Mouse (Mus musculus) right cerebral cortex, postnatal 25 days (tissue): ENCODE data around the gene Tdg.

ENCODE experiments used
- DNase-seq: peaks from one replicate; pipeline ENCODE4 v3.0.0; 2022

Tdg gene

GRCm38 (mm10) chr10:82665951-82666350, 36.3 kb downstream of the Tdg start:
- DNase-seq = no peak

DNA sequence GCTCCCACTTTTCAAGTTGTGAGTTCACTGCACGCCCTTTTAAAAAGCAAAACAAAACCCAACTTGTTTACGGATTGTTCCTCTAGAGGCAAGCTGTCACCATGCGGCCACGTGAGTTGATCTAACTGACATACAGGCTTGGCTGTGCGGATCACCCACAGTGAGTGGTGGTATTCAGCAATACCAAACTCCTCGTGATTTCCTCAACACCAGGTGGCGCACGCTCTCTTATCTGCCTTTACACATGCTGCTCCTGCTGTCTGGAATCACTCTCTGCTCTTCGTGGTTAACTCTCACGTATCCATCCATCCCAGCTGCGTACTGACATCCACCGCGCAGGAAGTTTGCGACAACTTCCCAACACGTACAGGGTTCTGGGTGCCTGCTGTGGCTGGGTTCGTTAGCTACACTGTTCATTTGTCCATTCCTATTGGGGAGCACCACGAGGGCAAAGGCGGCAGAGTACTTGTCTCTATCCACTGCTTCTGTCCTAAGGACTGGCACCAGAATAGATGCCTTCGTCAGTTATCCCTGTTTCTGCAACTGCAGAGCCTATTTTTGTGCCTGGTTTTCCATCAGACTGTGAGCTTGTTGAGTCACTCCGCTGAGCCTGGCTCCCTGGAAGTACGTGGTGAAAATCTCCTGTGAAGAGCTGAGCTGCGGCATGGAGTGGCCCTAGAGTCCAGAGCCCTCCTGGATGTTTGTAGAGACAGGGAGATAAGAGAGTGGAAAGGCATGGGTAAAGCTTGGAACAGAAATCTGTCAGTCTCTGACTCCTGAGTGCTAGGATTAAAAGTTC, 37.0 kb downstream of the Tdg start:
- DNase-seq = peak; percentile 81

DNA sequence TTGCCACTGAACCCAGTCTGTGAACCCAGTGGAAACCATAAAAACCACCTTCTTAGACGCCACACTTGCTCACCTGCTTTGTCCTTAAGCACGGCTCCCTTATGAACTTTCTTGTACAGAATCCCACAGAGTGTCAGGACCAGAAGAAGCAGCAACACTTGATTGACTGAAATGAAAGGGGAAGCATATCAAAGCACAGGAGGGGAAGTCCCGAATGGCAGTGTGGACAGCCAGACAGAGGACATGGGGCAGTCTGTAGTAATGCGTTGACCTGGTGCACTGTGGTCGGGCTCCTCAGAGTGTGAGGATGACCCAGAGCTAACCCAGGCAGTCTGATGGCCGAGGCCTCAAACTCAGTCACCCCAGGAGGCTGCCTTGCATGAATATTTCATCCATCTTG, 40.6 kb downstream of the Tdg start:
- no peak for DNase-seq

- peak; percentile 72 for DNase-seq
These were observed 47.3 kb downstream of the Tdg start for GRCm38 (mm10) chr10:82676949-82677348.

GRCm38 (mm10) chr10:82680769-82681168, 51.1 kb downstream of the Tdg start:
- DNase-seq = peak; percentile 68

DNA sequence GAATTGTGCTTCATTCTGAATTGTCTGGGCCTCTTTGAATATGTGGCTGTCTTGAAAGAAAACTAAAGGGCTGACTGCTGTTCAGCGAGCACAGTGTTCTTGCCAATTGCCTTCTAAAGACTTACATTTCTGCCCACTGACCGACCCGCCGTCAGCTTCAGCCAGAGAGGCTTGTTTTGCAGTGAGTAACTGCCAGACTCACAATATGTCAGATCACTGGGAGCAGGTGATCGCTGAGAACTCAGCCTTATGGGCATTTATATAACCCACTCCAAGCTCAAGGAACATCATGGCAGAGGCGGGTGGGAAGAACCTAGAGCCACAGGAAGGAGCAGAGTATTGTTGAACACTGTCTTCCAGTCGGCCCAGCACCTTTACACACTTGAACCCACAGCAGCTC, 52.0 kb downstream of the Tdg start:
- DNase-seq = peak; percentile 43

DNA sequence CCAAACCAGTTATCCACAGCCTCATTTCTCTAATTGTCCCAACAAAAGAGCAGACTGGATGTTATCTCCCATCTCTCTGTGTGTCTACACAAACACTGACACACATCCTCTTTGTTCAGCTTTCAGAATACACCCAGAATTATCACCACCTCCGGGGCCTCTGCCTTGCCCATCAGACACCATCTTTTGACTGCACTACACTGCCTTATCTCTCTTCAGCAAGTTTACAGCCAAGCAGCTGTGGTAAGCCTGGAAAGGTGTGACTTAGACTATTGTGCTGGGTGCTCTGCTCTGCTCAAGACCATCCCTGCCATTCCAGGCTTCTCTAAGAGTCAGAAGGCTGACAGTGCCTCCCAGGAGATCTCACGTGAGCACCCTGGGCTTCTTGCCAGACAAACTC, 55.8 kb downstream of the Tdg start:
- DNase-seq = no peak

GRCm38 (mm10) chr10:82689681-82690211, 60.1 kb downstream of the Tdg start:
- DNase-seq = peak; percentile 36

GRCm38 (mm10) chr10:82690494-82690893, 60.9 kb downstream of the Tdg start, which contains the start of gene Glt8d2:
Gene Glt8d2, minus strand, starts transcription at chr10:82690650.
- DNase-seq = peak; percentile 67

DNA sequence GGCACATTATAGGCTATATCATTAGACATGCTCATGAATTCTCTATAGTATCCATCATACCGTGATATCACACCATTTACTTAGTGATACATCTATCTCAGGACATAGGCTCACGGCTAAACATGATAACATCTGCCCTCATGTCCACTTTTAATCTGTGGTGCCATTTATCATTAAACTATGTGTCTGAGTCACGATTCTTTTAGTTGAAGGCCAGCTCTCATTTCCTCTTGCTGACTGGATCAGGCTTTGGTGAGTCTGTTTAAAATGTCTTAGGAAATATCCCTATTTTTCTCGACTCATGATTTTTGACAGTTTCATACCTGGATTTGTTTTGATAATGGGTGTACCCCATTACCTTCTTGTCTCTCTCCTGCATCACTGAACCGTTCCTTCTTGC, 66.3 kb downstream of the Tdg start, which contains the start of gene Hcfc2:
Hcfc2 (plus strand) TSS at position 205 of the 400 bp plus-strand sequence.
- no peak for DNase-seq

DNA sequence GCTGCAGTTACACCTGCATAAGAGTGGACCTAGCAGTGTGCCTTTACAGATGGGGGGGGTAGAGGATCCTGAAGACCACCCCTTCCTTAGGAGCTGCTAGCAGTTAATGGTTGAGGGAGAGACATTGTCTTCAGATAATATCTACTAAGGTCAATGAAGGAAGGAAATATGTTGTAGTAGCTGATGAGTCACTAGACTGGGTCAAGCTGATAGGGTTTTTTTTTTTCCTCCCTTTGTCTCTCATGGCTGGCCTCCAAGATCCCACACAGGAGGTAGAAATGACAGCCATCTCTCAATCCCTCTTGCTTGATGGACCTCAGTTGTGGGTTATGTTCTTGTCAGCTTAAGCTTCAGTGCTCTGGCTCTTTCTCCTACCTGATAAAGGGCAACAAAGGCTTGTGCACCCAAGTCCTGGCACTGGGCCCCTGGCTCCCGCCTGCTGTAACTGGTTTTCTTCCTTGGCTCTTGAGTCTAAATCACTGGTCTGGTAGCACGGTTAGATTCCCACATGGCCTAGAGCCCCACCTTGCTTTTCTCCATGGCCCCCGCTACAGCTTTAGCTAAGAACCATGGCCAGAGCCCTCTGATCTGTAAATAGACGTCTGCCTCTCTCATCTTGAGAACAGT, 66.9 kb downstream of the Tdg start:
- DNase-seq = no peak

- no peak for DNase-seq
These were observed 67.8 kb downstream of the Tdg start for GRCm38 (mm10) chr10:82697305-82697898.

DNA sequence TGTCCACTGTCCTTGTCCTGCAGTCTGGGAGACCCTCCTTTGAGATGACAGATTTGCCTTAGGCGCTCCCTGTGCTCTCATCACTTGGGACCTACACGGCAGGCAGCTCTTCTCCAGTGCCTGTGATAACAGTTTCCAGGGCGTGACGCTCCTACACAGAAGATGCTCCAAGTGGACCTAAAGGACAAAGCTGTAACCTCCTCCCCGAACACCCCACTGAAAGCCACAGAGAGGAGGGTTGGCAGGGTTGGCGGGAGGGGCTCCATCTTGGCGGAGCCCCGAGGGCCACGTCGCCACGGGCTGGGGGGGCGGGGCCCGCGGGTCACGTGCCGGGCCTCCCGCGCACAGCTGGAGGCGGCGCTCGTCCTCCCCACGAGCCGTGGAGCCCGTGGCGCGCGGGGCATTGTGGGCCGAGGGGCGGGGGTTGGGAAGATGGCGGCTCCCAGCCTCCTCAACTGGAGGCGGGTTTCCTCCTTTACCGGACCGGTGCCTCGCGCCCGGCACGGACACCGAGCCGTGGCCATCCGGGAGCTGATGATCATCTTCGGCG, 69.2 kb downstream of the Tdg start:
- peak; percentile 92 for DNase-seq

DNA sequence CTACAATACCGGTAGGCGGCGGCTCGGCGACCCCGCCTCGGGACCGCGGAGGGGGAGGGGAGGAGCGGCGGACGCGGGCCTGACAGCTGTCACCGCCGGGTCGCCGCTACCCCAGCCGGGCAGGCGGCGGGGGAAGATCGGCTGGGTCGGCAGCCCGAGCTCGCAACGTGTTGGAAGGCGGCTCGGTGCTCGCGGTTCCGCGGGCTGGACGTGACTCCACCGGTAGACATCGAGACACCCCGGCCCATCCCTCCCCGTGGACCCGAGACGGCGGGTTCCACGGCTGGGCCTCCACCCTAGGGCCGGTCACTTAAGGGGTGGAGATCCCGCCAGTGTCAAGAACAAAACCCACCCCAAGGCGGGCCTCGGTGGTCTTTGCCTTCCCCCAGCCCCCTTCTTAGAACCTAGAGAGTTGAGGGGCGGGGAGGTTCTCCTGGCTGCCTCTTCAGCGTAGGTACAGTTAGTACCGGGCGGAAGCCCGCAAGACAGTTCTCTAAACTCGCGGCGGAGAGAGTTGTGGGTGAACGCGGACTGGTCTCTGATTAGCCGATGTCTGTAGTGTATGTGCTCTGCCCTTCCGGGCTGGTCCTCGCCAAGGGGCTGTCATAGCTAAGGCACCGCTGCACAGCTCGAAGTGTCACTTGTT, 69.8 kb downstream of the Tdg start:
- no peak for DNase-seq
